Mouse (Mus musculus): ENCODE measurements around the gene Kcnq4.

- TF ChIP-seq CTCF (IDR thresholded peaks at IDR 0.05) = no peak
- TF ChIP-seq EP300 (IDR thresholded peaks at IDR 0.05) = no peak
Measured at GRCm38 (mm10) chr4:120666358-120667024, 81.9 kb downstream of the Kcnq4 start, which contains the start of gene Cited4.
